Mouse (Mus musculus) neutrophil, adult 5-6 weeks (primary cell): ENCODE measurements around the gene Afm. TPM values are rescaled to one million over a fixed set of nuclear protein-coding genes. Genes with fewer than 3 reads are reported as not detected.

Source experiments
- ATAC-seq: fragments of 151-379, 151-347 bp; 2 replicates; pipeline ENCODE4 v1.8.0; 2017; ENCODE audit warnings: mild to moderate bottlenecking, moderate TSS enrichment; ENCODE audit not compliant: insufficient number of reproducible peaks, poor library complexity, low FRiP score, severe bottlenecking; ENCODE audit errors: extremely low read depth
- total RNA-seq: library from RNA; stranded (forward); fragments of 200-1000 nt; gene quantifications from 2 replicates; pipeline ENCODE4 v1.2.3, GENCODE M21; 2017

Gene Afm
- total RNA-seq, 1 experiment from 2014 or later, result not detected

DNA sequence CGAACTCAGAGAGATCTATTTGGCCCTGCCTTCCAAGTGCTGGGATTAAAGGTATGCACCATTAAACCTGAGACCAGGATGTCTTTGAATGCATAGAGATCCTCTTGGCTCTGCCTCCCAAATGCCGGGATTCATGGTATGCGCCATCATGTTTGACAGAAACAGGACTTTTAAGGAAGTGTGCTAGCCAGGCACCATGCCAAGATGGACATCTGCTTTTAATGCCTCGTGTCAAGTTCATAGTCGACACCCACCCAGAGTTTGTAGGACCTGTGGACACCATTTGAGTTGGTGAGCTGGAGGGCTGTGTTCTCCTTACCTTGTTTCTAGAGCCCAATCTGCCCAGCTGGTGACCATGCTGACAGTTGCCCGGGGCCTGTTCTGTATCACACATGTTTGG is 73.2 kb downstream of the Afm start:
- no peak for ATAC-seq

DNA sequence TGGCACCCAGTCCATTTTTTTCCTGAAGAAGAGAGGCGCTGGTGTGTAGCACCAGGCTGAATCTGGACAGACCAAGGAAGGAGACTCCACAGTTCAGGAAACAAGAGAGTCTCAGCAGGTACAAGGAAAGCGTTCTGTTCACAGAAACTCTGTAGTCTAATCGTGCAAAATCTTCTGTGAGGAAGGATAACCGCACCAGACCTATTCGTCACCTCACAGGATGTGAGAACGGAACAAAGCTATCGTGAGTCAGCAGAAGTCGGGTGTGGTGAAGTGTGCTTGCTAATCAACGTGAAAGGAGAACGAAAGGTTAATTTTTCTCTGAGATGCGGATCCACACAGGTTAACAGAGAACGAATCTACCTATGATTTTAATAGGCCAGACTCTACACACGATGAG is 76.2 kb downstream of the Afm start:
- peak; percentile 78 for ATAC-seq

DNA sequence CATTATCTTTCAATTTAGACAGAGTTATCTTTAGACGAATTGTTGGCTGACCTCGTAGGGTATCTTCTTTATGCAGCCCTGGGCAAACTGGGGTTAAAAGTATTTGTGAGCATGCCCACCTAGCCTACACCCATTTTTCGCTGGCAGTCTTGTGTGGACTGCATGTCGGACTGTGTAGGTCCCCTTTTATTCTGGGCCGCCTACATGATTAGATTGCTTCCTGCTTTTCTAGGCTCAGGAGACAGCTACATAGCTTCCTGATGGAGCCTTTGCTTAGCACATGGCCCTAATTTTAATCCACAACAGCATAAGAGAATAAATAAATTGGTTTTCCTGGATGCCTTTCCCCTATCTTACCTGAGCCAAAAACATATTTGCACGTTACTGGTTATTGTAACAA is 77.4 kb downstream of the Afm start:
- ATAC-seq, result no peak

DNA sequence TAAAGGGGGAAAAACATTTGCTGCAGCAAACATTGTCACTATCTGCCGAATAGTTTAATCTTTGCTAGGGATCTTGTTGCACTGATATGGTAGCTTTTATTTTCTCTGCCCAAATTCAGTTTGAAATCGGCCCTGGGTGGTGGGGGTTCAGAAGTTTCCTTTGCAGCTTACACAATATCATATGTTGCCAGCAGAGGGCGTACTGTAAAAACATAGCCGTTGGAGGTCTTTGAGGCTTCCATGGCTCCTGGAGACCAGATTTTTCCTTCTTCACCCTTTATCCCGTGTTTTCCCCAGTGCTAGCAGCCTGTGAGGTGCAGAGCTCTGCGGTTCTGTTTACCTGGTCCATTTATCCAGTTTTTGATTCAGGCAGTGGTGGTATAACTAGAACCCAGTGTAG is 82.7 kb downstream of the Afm start:
- ATAC-seq, result peak; percentile 67; the same call in 1 of the 2 replicates

Other genes with a start within 250 kb of the Afm start
- 135 and 138 TPM in 2 replicates for gene Ankrd17, start 152.4 kb upstream of the Afm start, total RNA-seq
- gene Gm9958, start 151.7 kb upstream of the Afm start, total RNA-seq, result 3.5 and 4.4 TPM in 2 replicates
- gene Alb, start 58.0 kb upstream of the Afm start, total RNA-seq, result not detected in 2 replicates
- gene Afp, start 28.2 kb upstream of the Afm start, total RNA-seq, result 2.2 and 3.3 TPM in 2 replicates
- not detected in 2 replicates for gene 5830473C10Rik, start 42.2 kb downstream of the Afm start, total RNA-seq
- gene Rassf6, start 121.7 kb downstream of the Afm start, total RNA-seq, result 4.8 and 5.5 TPM in 2 replicates
- 0.25 and 0.81 TPM in 2 replicates for gene Cxcl5, start 240.4 kb downstream of the Afm start, total RNA-seq
- 101 and 108 TPM in 2 replicates for gene Ppbp, start 249.6 kb downstream of the Afm start, total RNA-seq